Mouse (Mus musculus): ENCODE measurements around the gene Rptor. TPM values are rescaled to one million over a fixed set of nuclear protein-coding genes. Genes with fewer than 3 reads are reported as not detected.
A peak's percentile ranks its signal among the peaks of the same experiment; 100 is the strongest.

Rptor gene
- total RNA-seq, 2 experiments from 2014 or later = 57.1 to 58.0 TPM

- DNase-seq = no peak
- intact Hi-C loops (cut with DNase I) = no loop called here
These were observed 339.6 kb downstream of the Rptor start for GRCm38 (mm10) chr11:119942201-119942726.

- intact Hi-C loops (cut with DNase I) = no loop called here
- peak; percentile 100 for DNase-seq
These were observed 340.2 kb downstream of the Rptor start, which contains the start of gene Baiap2 for GRCm38 (mm10) chr11:119942727-119943427. Gene Baiap2, plus strand, starts transcription at chr11:119942763.

- peak; percentile 40 for DNase-seq
- intact Hi-C loops (cut with DNase I) = no loop called here
These were observed 340.8 kb downstream of the Rptor start for GRCm38 (mm10) chr11:119943428-119943988.

GRCm38 (mm10) chr11:119945343-119945742 lies 342.6 kb downstream of the Rptor start:
- DNase-seq = no peak
- intact Hi-C loops (cut with DNase I) = no loop called here

GRCm38 (mm10) chr11:119947426-119947825 lies 344.7 kb downstream of the Rptor start:
- DNase-seq = no peak
- intact Hi-C loops (cut with DNase I) = no loop called here

GRCm38 (mm10) chr11:119947897-119948296 lies 345.2 kb downstream of the Rptor start:
- intact Hi-C loops (cut with DNase I) = no loop called here
- DNase-seq = no peak

- no peak for DNase-seq
- intact Hi-C loops (cut with DNase I) = no loop called here
These were observed 345.6 kb downstream of the Rptor start for GRCm38 (mm10) chr11:119948305-119948704.

GRCm38 (mm10) chr11:119948803-119949202 lies 346.1 kb downstream of the Rptor start:
- intact Hi-C loops (cut with DNase I) = no loop called here
- no peak for DNase-seq

Other genes starting within 250 kb of the Rptor start
- gene Sgsh, start 247.4 kb upstream of the Rptor start, total RNA-seq (2021) = 1 to 10 TPM; 4.2 to 5.1 TPM
- gene Slc26a11, start 247.3 kb upstream of the Rptor start, total RNA-seq (2021) = 1 to 10 TPM; 4.1 to 5.3 TPM
- 1 to 10 TPM; 2.9 TPM for gene Rnf213, start 209.8 kb upstream of the Rptor start, total RNA-seq (2021)
- gene Endov, start 111.6 kb upstream of the Rptor start, total RNA-seq (2021) = 10 to 100 TPM; 28.8 to 29.1 TPM
- gene Nptx1, start 55.2 kb upstream of the Rptor start, total RNA-seq (2021) = 10 to 100 TPM; 15.7 to 19.7 TPM

Data from left cerebral cortex, postnatal 4 days (tissue).